Mouse (Mus musculus): Measurements from ENCODE around the gene Ap2s1. TPM values are rescaled to one million over a fixed set of nuclear protein-coding genes. Genes with fewer than 3 reads are reported as not detected.

The Ap2s1 gene
- polyA plus RNA-seq, 1 experiment from 2014 or later, result 210 TPM

DNA sequence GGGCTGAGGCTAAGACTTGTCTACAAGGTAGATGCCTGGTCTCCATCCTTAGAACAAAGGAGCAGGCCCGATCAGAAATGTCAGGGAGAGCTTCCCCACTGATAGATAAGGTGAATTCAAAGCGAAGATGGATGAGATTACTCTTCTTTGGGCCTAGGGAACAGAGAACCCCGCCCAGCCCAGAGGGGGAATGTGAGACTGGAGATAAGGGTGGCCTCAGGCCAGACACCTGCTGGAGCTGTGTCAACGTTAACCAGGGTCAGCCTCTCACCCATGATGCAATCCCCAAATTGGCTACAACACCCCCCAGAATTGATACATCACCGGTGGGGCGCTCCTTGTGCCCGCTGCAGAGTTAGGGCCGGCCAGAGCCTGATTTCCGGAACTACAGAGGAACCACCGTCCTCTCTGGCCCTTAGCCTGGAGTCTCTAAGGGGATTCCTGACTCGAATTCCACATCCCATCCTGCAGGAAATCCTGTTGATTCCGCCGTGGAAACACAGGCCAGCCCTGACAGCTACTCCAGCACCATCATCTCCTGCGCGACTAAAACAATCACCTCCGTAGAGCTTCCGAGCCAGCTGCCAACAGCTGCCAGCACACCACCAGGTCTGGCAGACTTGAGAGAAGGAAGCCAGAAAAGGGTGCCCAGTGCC lies 17.3 kb downstream of the Ap2s1 start:
- Histone ChIP-seq H3K4me3 (no peak overlapping the region), H3K9ac (no peak overlapping the region)
- ATAC-seq (ENCODE audit: extremely low read depth, insufficient number of reproducible peaks, low FRiP score, low TSS enrichment), result no peak

GRCm38 (mm10) chr7:16758872-16759574 lies 20.8 kb downstream of the Ap2s1 start:
- Histone ChIP-seq H3K4me1 (peaks cover 20% of the 10 kb centered on the region), H3K9ac (no peak overlapping the region), H3K4me2 (no peak overlapping the region), H3K9me3 (no peaks in the 10 kb centered on the region), H3K4me3 (no peak overlapping the region), H3K27me3 (replicated peaks) (no peaks in the 10 kb centered on the region), H3K36me3 (no peaks in the 10 kb centered on the region), H3K27ac (replicated peaks) (no peak overlapping the region)
- 69% methylated on average over 10 of the region's 11 CpGs for WGBS
- ATAC-seq (ENCODE audit: extremely low read depth, insufficient number of reproducible peaks, low FRiP score, low TSS enrichment), result no peak

More for the DNA sequence above, 17.3 kb downstream of the Ap2s1 start:
- Histone ChIP-seq H3K36me3 (no peaks in the 10 kb centered on the region), H3K9me3 (no peaks in the 10 kb centered on the region), H3K27ac (replicated peaks) (peak overlapping the region; percentile 28; the same call in 1 of the 2 replicates), H3K27me3 (replicated peaks) (no peaks in the 10 kb centered on the region), H3K4me2 (0 out of 2 replicates have a peak overlapping the region, but pooled peaks have one; percentile 20), H3K4me1 (peaks cover 14% of the 10 kb centered on the region)
- WGBS, result 32% methylated on average over 17 of the region's 17 CpGs

DNA sequence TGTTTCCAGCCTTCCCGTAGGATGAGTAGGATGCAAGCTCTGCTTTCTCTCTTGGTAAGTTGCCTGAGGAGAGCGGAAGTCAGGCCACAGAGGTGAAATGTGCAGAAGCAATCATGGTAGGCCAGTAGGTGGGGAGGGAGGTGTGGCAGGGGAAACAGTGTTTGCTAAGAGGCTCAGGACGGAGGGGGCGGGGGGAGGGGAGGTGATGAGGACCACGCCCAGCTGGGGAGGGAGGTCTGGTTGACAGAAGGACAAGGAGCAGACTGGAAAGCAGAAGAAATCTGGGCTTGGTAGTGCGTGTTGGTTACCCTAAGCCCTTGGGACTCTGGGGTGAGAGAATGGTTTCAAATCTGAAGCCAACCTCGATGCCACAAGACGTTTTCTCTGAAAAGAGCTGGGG lies 22.1 kb downstream of the Ap2s1 start:
- no peaks in the 10 kb centered on the region for H3K27me3 ChIP-seq (replicated peaks)
- WGBS, result 20% methylated on average over 8 of the region's 8 CpGs
- ATAC-seq (ENCODE audit: extremely low read depth, insufficient number of reproducible peaks, low FRiP score, low TSS enrichment), result no peak
- H3K36me3 ChIP-seq, result no peaks in the 10 kb centered on the region
- H3K4me2 ChIP-seq, result no peak overlapping the region
- no peak overlapping the region for H3K4me3 ChIP-seq
- no peak overlapping the region for H3K9ac ChIP-seq
- H3K4me1 ChIP-seq, result peaks cover 17% of the 10 kb centered on the region
- H3K9me3 ChIP-seq, result no peaks in the 10 kb centered on the region
- H3K27ac ChIP-seq (replicated peaks), result no peak overlapping the region

GRCm38 (mm10) chr7:16761005-16761481 lies 22.8 kb downstream of the Ap2s1 start:
- no peak overlapping the region for H3K4me2 ChIP-seq
- peaks cover 12% of the 10 kb centered on the region for H3K4me1 ChIP-seq
- no peak overlapping the region for H3K4me3 ChIP-seq
- H3K27me3 ChIP-seq (replicated peaks), result no peaks in the 10 kb centered on the region
- H3K9me3 ChIP-seq, result no peaks in the 10 kb centered on the region
- peak overlapping the region; percentile 62 for H3K27ac ChIP-seq (replicated peaks)
- ATAC-seq (ENCODE audit: extremely low read depth, insufficient number of reproducible peaks, low FRiP score, low TSS enrichment), result no peak
- whole genome bisulfite sequencing, result 34% methylated on average over 10 of the region's 10 CpGs
- H3K36me3 ChIP-seq, result no peaks in the 10 kb centered on the region
- no peak overlapping the region for H3K9ac ChIP-seq

GRCm38 (mm10) chr7:16761630-16762029 lies 23.4 kb downstream of the Ap2s1 start:
- WGBS, result 51% methylated on average over 5 of the region's 5 CpGs
- Histone ChIP-seq H3K9ac (no peak overlapping the region), H3K36me3 (no peaks in the 10 kb centered on the region), H3K4me3 (no peak overlapping the region), H3K4me1 (peaks cover 16% of the 10 kb centered on the region), H3K4me2 (no peak overlapping the region), H3K9me3 (no peaks in the 10 kb centered on the region), H3K27me3 (replicated peaks) (no peaks in the 10 kb centered on the region), H3K27ac (replicated peaks) (peak overlapping the region; percentile 24; the same call in 1 of the 2 replicates)
- ATAC-seq (ENCODE audit: extremely low read depth, insufficient number of reproducible peaks, low FRiP score, low TSS enrichment), result no peak

- no peak for ATAC-seq (ENCODE audit: extremely low read depth, insufficient number of reproducible peaks, low FRiP score, low TSS enrichment)
- H3K4me2 ChIP-seq, result no peak overlapping the region
- H3K4me3 ChIP-seq, result no peak overlapping the region
- 84% methylated on average over 7 of the region's 7 CpGs for WGBS
- H3K4me1 ChIP-seq, result peaks cover 18% of the 10 kb centered on the region
- H3K27ac ChIP-seq (replicated peaks), result no peak overlapping the region
- no peaks in the 10 kb centered on the region for H3K9me3 ChIP-seq
- no peaks in the 10 kb centered on the region for H3K36me3 ChIP-seq
- no peaks in the 10 kb centered on the region for H3K27me3 ChIP-seq (replicated peaks)
- no peak overlapping the region for H3K9ac ChIP-seq
Measured at GRCm38 (mm10) chr7:16763463-16764218, 25.4 kb downstream of the Ap2s1 start.

DNA sequence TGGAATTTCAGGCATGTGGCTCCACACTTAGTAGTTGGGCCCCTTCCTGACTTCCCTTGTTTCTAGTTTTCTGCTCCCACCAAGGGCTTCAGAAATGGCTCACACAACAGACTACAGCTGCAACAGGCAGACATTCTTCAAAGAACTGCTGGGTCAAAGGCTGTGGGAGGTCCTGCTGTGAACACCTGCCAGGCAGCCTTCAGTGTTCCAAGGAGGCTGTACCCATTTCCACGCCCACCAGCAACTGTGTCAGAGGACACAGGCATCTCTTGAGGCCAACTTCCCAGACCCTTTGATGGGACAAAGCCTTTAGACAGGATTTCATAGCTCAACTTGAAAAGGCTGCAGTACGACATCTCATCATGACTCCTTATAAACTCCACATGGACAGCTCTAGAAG lies 28.2 kb downstream of the Ap2s1 start:
- 54% methylated on average over 2 of the region's 2 CpGs for WGBS
- H3K4me3 ChIP-seq, result no peak overlapping the region
- H3K36me3 ChIP-seq, result no peaks in the 10 kb centered on the region
- no peak overlapping the region for H3K9ac ChIP-seq
- ATAC-seq (ENCODE audit: extremely low read depth, insufficient number of reproducible peaks, low FRiP score, low TSS enrichment), result no peak
- no peaks in the 10 kb centered on the region for H3K9me3 ChIP-seq
- no peak overlapping the region for H3K4me2 ChIP-seq
- H3K27ac ChIP-seq (replicated peaks), result no peak overlapping the region
- peaks cover 8% of the 10 kb centered on the region for H3K4me1 ChIP-seq
- H3K27me3 ChIP-seq (replicated peaks), result no peaks in the 10 kb centered on the region

DNA sequence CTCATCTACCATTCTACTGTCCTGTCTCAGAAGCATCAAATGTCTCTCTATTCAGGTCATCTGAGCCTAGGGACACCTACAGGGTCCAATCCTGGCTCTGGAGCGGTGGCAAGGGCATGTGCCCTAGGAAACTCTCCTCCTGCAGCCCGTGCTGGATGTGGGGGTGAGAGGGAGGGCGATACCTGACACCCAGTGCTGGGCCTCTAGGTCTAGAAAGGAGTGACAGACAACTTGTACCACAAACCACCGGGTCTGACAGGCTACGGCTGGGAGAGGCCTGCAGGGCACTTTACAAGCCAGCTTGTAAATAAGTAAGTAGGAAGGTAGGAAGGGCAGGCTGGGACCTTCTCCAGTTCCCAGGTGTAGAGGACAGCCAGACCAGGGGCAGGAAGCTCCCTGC lies 37.7 kb downstream of the Ap2s1 start:
- 45% methylated on average over 5 of the region's 5 CpGs for WGBS
- Histone ChIP-seq H3K4me2 (no peak overlapping the region), H3K4me1 (peaks cover 2% of the 10 kb centered on the region; the same call in 1 of the 2 replicates), H3K9me3 (peaks cover 5% of the 10 kb centered on the region; the same call in 1 of the 2 replicates), H3K27ac (replicated peaks) (no peak overlapping the region), H3K4me3 (no peak overlapping the region), H3K27me3 (replicated peaks) (no peaks in the 10 kb centered on the region), H3K9ac (no peak overlapping the region), H3K36me3 (no peaks in the 10 kb centered on the region)
- no peak for ATAC-seq (ENCODE audit: extremely low read depth, insufficient number of reproducible peaks, low FRiP score, low TSS enrichment)

DNA sequence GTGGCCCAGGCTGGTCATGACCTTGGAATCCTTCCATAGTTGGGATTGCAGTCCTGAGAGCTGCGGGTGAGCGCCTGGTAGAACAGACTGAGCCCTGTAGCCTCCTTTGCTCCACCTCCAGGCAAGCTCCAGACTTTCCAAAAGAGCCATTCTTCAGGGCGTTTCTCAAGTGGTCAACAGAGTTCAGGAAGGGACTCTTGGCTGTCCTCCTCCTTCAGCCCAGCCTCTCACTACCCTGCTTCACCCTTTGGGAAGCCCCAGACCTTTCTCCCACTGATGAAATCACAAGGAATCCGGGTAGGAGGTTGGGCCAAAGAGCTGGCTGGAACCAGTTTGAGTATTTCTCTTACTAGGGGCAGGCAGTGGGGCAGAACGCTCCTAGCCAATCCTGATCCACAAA lies 41.9 kb downstream of the Ap2s1 start:
- Histone ChIP-seq H3K4me1 (peaks cover 32% of the 10 kb centered on the region), H3K4me2 (no peak overlapping the region), H3K27me3 (replicated peaks) (no peaks in the 10 kb centered on the region), H3K9me3 (no peaks in the 10 kb centered on the region), H3K27ac (replicated peaks) (0 out of 2 replicates have a peak overlapping the region, but pooled peaks have one; percentile 13), H3K9ac (no peak overlapping the region), H3K36me3 (no peaks in the 10 kb centered on the region), H3K4me3 (no peak overlapping the region)
- no peak for ATAC-seq (ENCODE audit: extremely low read depth, insufficient number of reproducible peaks, low FRiP score, low TSS enrichment)
- 51% methylated on average over 5 of the region's 5 CpGs for WGBS

- H3K27ac ChIP-seq (replicated peaks), result peak within 1 kb of the TSS; percentile 57
- no peaks in the 10 kb centered on the region for H3K27me3 ChIP-seq (replicated peaks)
- peak within 1 kb of the TSS; percentile 90 for H3K9ac ChIP-seq
- H3K4me1 ChIP-seq, result peaks cover 40% of the 10 kb centered on the region
- H3K36me3 ChIP-seq, result 0 out of 2 replicates have a peak, but pooled peaks cover 3% of the 10 kb centered on the region
- 3% methylated on average over 34 of the region's 34 CpGs for WGBS
- H3K4me2 ChIP-seq, result peak within 1 kb of the TSS; percentile 100
- peak within 1 kb of the TSS; percentile 81 for H3K4me3 ChIP-seq
- peak; percentile 76 for ATAC-seq (ENCODE audit: extremely low read depth, insufficient number of reproducible peaks, low FRiP score, low TSS enrichment)
- H3K9me3 ChIP-seq, result no peaks in the 10 kb centered on the region
Measured at GRCm38 (mm10) chr7:16780825-16781554, 42.8 kb downstream of the Ap2s1 start, which contains the start of gene Slc1a5. Gene Slc1a5, plus strand, starts transcription at chr7:16781340.

- WGBS, result 0% methylated on average over 10 of the region's 10 CpGs
- Histone ChIP-seq H3K27ac (replicated peaks) (peak overlapping the region; percentile 57), H3K4me1 (peaks cover 40% of the 10 kb centered on the region), H3K9me3 (no peaks in the 10 kb centered on the region), H3K4me2 (peak overlapping the region; percentile 100), H3K4me3 (peak overlapping the region; percentile 81), H3K36me3 (peaks cover 7% of the 10 kb centered on the region; the same call in 1 of the 2 replicates), H3K9ac (peak overlapping the region; percentile 90), H3K27me3 (replicated peaks) (no peaks in the 10 kb centered on the region)
- ATAC-seq (ENCODE audit: extremely low read depth, insufficient number of reproducible peaks, low FRiP score, low TSS enrichment), result no peak
Measured at GRCm38 (mm10) chr7:16781555-16781815, 43.3 kb downstream of the Ap2s1 start.

Measured in heart, embryonic 13.5 days (tissue).